Mouse (Mus musculus) B cell, adult 2 months (primary cell): ENCODE measurements around the gene Il21r.

Experiments
- DNase-seq, 2 experiments: peaks; one replicate each; pipeline ENCODE4 v3.0.0; 2022

Gene Il21r

DNA sequence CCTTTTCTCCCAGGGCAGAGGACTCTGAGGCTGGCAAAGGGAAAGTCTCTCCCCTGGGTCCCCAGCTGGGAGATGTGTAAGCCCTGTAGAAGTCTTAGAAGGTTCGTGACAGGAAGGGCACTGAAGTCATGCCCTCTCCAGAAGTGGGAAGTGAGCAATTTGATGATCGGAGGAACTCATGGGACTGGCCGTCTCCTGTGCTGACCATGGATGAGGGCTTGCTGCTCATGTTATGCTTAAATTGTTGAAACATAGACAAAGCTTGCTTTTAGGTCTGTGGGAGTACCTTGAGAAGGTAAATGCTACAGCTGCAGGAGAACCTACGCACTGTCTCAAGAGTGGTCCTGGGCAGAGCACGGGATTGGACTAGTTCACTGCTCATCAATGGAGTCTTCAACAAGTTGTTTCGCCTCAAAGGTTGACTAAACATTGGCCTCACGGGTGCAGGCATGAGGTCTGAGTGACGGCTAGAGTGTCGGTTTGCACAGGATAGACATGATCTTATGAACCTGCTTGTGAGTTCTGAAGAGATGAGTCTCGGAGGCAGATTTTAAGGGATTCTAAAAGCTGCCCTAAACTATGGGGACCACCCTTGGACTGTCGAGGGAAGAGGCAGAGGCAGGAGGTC is 1.3 kb upstream of the Il21r start:
- DNase-seq = peak; percentile 55 to 56

DNA sequence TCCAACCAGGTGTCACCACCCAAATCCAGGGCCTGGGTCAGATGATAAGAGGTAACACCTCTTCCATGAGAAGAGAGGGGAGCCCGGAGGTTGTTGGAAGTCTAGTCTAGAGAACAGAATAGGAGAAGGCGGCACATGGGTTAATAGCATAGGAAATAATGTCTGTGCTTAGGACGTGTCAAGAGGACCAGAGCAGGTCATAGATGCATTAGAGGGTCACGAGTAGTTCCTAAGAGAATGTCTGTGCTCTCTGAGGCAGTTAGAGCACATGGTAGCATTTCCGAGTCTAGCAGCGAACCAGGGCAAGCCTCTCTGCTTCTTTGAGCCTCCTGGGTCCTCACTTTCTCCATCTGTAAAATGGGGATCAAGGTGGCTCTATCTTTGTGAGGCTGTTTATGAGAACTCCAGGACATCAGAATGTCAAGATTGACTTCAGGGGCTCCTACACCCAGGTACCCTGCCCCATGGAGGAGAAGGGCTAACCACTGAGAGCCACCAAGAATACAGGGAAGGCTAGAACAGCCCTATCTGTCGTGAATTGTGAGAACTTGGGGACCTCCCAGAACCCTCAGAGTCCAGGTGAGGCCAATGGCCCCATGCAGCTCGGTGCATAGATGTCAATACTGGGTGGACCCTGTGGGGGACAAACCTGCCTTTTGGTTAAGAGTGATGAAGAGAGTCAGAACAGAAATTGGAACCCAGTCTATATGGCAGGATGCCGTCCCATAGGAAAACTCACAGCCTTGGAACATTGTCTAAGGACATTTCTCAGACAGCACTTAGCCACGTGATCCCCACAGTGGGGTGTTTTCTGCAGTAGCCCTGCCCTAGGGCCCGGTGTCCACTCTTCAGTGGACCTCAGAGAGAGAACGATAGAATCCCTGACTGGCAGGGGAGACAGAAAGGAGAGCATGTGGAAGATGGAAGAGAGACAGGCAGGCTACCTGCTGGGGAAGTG is 1.4 kb downstream of the Il21r start:
- DNase-seq = no peak

DNA sequence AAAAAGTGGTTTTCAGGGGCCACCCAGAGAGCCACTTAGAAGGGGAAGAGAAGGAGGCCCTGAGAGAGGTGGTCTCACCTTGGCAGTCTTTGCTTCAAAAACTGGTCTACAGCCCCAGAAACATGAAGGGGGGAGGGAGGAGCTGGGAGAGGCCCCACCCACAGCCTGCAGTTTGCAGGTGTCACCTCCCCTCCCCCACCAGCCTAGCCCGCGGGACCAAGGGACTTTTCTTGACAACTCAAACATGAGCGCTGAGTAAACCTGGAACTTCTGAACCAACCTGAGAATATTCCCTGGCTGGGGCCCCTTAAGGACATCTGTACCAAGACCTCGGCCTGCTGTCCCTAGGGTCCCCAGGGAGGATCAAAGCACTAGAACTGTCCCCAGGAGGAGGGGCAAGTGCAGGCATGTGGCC is 2.5 kb downstream of the Il21r start:
- peak; percentile 81 to 86 for DNase-seq

DNA sequence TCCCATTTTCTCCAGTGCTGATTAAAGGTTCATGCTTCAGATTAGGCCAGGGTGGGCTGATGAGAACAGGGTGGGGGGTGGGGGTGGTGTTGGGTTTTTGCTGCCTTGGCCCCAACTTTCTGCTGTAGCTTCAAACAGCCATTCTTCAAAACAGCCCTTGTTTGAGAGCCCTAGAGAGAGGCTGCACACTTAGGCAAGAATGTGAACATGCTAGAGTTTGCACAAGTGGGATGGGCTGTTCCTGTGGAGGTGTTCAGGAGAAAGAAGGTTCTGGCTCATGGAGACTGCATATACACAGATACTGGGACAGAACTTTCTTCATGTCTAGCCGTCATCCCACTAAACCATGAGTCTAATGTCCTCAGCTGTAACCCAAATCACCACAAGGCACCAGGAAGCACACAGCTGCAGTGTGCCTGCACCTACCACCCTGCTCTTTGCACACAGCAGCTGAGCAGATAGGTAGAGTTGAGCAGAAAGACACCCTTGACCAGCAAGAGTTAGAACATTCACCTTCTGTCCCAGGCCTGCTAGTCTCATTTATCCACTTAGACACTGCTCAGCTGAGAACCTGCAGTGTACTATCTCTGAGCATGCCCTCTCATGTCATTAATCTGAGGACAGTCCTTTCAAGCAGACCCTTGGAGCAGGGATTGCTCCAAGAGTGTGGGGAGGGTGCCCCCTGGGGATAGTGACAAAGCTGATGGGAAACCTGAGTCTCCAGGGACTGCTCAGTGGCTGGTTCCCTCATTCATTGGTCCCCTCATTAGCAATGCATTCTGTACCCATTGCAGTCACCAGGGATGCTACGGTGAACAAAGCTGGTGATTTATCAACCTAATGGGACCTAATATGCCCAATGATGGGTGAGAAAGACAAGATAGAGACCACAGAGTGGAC is 3.3 kb downstream of the Il21r start:
- DNase-seq = no peak

DNA sequence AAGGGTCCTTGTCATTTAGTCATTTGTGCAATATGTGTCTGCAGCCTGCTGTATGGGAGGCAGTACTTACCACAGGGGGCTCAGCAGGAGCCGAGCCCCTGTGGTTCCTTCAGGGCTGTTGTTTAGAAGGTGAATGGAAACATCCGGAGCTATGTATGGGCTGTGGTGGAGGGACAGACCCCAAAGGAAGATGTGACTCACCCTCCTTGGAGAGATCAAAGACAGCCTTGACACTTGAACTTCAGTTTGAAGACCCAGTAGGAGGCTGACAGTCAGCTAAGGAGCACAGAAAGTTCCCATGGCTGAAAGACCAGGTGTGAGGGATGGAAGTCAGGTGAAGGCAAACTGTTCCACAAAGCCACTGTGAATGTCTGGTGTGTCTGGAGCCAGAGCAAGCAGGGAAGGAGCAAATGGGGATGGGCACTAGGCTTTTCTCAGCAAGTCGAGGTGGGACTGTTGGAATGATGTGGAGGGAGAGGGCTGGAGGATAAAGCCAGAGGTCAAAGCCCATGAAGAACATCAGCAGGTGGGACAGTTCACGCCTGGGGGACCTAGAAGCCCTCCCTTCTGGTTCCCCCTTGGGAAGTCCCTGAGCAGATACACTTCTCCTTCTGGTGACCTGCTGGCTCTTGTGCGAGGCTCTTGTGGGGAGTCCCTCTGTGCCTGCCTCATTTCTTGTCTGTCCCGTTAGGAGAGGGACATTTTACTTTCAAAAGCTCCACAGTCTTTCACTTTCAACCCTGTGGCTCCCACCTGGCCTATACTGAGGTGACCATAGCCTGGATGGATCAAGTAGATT is 4.4 kb downstream of the Il21r start:
- peak; percentile 74 to 79 for DNase-seq

DNA sequence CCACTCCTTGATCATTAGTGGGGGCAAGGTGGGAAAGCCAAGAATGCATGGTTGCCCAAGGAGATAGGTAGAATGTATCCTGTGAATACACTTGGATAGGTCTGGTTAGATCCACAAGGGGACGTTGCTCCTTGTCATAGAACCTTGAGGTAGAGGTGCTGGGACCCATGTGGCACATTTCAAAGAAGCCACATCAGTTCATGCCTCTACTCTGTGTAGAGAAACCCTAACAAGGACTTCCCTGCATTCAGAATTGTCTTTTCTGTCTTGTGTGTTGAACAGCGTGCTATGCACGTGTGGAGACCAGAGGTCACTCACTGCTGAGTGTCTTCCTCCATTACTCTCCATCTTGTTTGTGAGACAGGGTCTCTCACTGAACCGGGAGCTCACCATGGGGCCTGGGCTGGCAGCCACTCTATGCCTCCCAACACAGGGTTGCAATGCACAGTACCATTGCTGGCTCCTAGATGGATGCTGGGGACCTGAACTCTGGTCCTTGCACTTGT is 5.0 kb downstream of the Il21r start:
- DNase-seq = no peak

DNA sequence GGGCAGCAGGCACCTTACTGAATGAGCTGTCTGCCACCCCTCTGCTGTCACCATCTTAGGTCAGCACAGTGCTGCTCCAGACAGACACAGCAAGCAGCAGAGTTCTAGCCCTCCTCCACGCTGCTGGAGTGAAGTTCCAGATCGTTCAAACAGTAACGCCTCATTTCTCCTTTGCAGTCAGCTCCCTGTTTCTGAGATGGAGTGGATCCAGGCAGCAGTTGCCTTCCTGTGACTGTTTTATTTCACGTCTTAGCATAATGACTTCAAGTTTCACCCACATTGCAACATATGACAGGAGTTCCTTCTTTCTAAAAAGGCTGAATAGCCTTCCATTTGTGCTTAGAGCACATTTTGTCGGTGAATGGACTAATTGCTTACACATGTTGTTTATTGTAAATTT is 10.3 kb downstream of the Il21r start:
- DNase-seq = no peak

DNA sequence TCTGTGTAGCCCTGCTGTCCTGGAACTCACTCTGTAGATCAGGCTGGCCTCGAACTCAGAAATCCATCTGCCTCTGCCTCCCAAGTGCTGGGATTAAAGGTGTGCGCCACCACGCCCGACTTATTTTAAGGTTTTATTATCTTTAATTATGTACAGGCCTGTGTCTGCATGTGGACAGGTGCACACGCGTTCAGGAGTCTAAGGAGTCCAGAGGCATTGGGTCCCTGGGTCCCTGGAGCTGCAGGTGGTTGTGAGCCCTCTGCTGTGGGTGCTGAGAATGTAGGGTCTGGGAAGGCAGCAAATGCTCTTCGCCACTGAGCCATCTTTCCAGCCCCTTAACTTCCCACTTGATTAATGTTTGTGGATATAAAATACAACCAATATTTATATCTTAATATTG is 12.2 kb downstream of the Il21r start:
- DNase-seq = no peak

DNA sequence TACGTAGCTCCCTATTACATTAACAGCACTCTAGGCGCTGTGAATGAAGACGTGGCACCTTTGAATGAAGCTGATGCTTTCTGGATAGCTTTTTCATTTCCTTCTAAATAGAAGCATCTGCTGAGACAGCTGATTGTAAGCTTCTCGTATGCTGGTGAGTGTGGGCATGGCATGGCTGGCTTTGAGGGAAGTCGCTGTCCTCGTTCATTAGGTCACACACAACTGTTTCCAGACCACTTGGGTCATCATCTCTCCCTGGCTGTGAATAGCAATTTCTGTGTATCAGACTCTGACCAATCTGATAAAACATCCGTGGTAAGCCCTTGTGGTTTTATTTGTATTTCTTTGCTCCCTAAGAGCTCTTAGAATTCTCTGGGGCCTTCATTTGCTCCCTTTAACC is 14.8 kb downstream of the Il21r start:
- no peak for DNase-seq

DNA sequence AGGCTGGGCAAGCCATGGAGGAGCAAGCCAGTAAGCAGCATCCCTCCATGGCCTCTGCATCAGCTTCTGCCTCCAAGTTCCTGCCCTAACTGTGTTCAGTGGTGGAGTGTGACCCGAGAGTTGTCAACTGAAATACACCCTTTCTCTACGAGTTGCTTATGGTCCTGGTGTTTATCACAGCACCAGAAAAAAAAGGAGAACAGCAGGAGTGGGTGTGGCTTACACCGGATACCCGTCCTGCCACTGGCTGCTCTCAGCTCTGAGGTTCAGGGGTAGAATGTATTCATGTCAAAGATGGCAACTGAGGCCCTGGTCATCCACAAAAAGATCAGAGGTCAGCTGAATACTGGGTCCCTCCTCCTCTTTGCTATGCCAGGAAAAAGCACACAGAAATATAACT is 16.8 kb downstream of the Il21r start:
- no peak for DNase-seq

DNA sequence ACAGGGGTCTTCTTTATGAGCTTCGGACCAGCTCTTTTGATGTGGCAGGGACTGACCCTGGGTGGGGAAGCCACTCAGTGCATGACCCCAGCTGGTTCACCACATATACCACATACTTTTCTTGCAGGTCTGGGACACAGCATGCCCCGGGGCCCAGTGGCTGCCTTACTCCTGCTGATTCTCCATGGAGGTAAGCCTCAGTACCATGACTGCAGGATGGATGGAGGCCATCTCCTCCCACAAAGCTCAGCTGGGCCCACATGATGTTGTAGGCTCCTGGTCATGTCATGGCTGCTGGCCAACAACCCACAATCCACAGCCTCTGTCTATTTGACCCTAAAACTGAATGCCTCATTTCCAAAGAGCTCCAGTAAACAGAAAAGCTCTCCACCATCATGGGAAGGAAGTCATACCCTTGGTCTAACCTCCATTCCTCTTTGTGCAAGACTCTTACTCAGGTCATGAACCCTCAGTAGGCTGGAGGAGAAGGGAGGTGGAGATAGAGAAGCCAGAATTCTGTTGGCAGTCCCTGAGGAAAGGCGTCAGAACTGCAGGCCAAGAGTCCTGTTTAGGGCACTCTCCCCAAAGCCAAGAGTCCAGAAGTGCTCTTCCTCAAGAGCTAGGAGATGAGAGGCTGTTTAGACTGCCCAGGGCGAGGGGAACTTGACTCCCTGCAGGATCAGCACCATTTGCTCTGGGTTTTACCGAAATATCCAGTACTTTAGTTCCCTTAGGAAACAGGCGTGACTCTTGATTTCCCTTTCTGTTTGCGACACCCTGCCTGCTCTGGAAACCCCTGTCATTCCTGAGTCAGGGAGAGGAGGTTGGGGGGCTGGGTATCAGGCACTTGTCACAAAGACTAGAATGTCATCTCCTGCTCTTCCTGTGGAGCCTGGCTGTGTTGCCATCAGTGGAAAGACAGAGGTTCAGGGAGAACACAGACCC is 19.8 kb downstream of the Il21r start:
- no peak for DNase-seq

DNA sequence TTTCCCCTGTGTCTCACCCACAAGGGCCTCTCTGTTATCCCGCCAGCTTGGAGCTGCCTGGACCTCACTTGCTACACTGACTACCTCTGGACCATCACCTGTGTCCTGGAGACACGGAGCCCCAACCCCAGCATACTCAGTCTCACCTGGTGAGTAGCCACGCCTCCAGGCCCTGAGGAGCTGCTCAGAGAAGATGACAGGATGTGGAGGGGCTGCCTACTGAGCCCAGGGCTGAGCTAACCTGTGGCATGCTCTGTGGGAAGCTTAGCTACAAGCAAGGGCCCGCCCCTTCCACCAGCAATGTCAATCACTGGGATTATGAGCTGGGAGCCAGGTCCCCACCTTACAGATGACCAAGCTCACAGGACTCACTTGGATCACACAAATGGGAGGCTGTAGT is 22.0 kb downstream of the Il21r start:
- peak; percentile 41 to 48 for DNase-seq

DNA sequence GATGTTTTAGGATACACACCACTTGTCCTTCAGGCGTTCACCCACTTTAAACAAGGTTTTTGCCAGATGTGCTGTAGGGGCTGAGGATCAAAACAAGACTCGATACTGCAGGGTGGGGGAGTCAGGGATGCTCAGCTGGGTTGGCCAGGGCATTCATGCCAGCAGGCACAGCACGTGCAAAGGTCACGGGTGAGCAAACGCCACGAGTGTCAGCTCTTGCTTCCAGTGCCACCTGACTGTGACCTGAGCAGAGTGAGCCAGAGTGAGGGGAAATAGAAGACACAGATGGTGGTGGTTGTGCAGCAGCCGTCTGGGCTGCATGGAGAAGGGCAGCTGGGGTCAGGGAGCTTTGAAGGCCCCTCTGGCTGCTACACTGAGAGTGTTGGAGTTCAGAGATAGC is 22.6 kb downstream of the Il21r start:
- peak; percentile 63 to 74 for DNase-seq

DNA sequence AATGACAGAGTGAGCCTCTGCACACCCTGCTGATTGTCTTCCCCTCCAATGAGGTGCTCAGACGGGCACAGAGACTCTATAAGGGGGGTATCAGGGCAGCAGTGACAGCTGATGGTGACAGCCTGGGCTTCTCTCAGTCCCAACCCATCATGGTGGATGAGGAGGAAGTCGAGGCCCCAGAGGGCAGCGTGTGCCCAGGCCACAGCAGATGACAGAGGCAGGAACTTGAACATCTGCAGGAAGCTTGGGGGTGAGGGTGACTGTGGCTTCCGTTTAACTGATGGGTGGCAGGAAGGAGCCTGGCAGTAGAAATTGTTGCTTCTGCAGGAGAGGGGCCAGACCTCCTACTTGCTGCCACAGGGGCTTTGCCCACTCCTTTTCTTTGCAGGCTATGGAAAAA is 27.1 kb downstream of the Il21r start:
- peak; percentile 79 to 84 for DNase-seq

DNA sequence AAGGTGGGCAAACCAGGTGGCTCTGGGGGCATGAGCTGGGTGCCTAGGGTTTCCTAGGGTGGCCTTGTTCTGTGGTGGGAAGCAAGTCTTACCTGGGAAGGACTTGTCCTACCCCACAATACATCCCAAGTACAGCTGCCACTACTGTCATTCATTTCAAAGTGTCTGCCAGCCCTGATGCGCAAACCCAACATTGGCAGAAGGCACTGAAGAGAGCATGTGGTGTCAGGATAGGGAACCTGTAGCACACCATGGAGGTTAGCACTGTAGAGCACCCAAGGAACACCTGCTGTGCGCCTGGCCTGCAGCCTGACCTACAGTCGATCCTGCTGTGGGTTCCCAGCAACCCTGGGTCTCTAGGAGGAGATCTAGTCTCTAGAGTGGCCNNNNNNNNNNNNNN is 27.8 kb downstream of the Il21r start:
- no peak for DNase-seq

DNA sequence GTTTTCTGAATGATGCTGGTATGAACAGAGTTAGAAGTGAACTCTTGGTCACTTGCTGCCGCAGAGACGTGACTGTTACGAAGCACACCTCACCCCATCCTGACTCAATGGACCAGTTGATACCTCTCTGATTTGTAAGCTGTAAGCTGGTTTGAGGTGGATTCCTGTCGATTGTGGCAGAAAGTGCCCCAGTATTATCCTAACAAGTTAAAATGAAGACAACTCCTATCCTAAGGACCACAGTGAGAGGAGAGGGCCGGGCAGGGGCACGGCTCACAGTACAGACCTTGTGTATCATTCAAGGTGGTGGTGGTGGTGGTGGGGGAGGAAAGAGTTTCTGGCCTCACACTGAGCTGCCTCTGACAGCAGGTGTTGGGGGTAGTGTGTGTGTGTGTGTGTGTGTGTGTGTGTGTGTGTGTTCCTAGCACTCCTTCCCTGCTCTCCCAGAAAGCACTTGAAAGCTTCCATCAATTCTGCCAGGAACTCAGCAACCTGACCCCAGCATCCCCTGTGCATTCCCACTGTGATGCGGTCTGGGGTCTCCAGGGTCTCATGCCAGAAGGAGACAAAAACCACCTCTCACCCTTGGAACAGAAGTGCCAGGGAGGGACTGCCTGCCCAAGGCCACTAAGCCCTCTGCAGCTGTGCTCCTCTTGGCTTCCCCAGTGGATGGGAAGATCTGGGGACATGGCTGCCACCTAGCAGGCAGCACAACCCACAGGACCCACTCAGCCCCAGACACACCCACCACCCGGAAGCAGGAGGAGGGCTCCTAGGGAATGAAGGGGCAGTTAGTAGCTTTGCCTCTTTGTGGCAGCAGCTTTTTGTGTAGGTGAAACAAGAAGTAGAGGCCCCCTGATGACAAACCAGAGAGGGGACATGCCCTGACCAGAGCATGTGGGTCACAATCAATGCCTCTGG is 34.3 kb downstream of the Il21r start:
- DNase-seq = peak; percentile 33 to 35

DNA sequence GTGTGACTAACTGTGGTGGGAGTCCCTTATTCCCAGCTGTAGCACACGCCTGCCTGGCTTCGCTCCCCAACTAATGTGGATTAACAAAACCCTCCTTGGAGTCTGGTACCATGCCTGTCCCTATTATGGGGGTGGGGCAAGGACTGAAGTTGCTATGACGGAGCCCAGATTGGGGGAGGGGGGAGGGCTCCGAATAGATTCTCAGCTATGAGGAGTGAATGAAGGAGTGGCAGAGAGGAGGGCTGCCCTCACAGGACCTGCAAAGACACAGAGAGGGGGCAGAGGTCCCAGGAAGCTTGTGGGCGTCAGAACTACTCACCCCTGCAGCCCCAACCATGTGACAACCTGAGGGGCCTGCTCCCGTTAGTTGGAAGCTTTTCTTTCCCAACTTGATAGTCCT is 35.1 kb downstream of the Il21r start:
- DNase-seq = no peak

DNA sequence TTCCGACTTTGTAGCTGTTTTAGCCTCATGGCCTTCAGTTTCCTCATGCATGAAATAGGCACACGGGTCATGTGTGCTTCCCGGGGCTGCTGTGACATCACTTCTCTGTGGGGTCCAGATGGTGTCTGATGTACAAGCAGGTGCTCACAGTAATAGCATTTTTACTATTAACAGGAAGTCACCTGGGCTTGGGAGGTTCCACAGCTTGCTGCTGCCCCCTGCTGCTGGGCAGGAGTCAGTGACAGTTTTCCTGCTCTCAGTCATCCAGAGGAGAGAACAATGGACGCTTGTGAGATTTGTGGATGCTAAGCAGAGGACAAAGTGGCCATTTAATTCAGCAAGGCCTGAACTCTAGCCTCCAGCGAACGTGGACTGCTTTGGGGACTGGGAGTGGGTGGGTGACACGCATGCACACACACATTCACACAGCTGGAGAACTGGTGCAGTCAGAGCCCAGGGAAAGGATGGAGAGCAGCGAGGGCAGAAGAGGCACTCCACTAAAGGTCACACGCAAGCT is 35.7 kb downstream of the Il21r start:
- peak; percentile 91 to 93 for DNase-seq

DNA sequence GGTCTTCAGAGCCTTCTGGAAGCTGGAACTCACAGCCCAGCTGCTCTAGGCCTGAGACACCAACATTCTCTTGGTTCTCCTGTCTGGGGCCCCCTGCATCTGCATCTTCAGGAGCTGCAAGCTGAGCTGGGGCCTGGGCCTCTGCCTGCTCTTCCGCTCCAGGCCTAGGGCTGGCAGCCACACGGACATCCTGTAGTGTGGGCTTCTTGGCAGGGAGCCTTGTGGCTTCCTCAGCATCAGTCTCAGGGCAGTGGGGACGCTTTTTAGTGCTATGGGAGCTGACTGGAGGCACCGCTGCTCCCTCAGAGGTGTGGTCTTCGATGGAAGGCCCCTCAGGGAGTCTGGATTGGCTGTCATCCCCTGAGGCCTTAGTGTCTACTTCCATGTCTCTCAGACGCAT is 40.7 kb downstream of the Il21r start:
- no peak for DNase-seq

DNA sequence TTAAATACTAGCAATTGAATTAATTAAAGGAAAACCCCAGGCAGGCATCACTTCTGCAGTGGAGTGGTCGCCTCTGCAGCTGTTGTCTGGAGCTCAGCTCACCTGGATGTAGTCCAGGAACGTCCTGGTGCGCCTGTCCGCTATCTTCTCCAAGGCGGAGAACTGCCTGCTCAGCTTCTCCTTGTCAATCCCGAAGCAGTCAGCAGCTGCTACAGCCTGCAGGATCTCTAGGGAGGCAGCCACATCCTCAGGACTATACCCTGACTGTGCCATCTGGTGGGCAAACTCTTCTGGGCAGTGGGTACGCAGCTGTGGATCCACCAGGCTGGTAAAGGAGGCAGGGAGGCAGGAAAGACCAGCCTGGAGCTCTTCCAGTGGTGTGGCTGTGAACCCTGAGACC is 42.2 kb downstream of the Il21r start:
- no peak for DNase-seq
